Mouse (Mus musculus): ENCODE data around the gene Atg101. TPM values are rescaled to one million over a fixed set of nuclear protein-coding genes. Genes with fewer than 3 reads are reported as not detected.

Atg101 gene
- 59.1 and 64.7 TPM in 2 replicates for polyA plus RNA-seq (2014; fragmentation: Nextera tagmentation; extraction: Ambion mirVana)

- no peaks in the 10 kb centered on the region for H3K27me3 ChIP-seq (ENCODE audit: insufficient read depth, low read length)
- peak within 1 kb of the TSS; percentile 97 for H3K4me3 ChIP-seq (ENCODE audit: low read depth, low read length)
- H3K4me2 ChIP-seq: peak within 1 kb of the TSS; percentile 98
- H3K36me3 ChIP-seq (ENCODE audit: insufficient read depth): peaks cover 30% of the 10 kb centered on the region
- ATAC-seq (ENCODE audit: insufficient read depth) (peak; percentile 94), DNase-seq (peak; percentile 93)
- peak within 1 kb of the TSS; percentile 90 for H3K9ac ChIP-seq
- peaks cover 6% of the 10 kb centered on the region; the same call in 1 of the 2 replicates for H3K4me1 ChIP-seq (ENCODE audit: insufficient read depth)
- H3K9me3 ChIP-seq (ENCODE audit: low read depth, low read length): no peaks in the 10 kb centered on the region
- peak; percentile 97 for TF ChIP-seq CTCF (IDR thresholded peaks at IDR 0.05; ENCODE audit: low read depth)
- peak within 1 kb of the TSS; percentile 82 for H3K27ac ChIP-seq (ENCODE audit: low read depth)
- under 1% methylated on average over 61 of the region's 61 CpGs for WGBS
These were observed at the start of gene Atg101 for GRCm38 (mm10) chr15:101283911-101284750. Gene Atg101 (plus strand): TSS chr15:101284272.

- H3K9ac ChIP-seq: no peak overlapping the region
- peaks cover 6% of the 10 kb centered on the region; the same call in 1 of the 2 replicates for H3K4me1 ChIP-seq (ENCODE audit: insufficient read depth)
These were observed 49.3 kb upstream of the Atg101 start for GRCm38 (mm10) chr15:101234611-101235341.

GRCm38 (mm10) chr15:101235342-101235698, 48.8 kb upstream of the Atg101 start:
- Histone ChIP-seq H3K4me2 (peak overlapping the region; percentile 45), H3K4me1 (ENCODE audit: insufficient read depth) (peaks cover 6% of the 10 kb centered on the region; the same call in 1 of the 2 replicates), H3K4me3 (ENCODE audit: low read depth, low read length) (no peak overlapping the region), H3K27me3 (ENCODE audit: insufficient read depth, low read length) (0 out of 2 replicates have a peak, but pooled peaks cover 3% of the 10 kb centered on the region), H3K36me3 (ENCODE audit: insufficient read depth) (peaks cover 24% of the 10 kb centered on the region), H3K9ac (no peak overlapping the region), H3K9me3 (ENCODE audit: low read depth, low read length) (no peaks in the 10 kb centered on the region), H3K27ac (ENCODE audit: low read depth) (peak overlapping the region; percentile 86)
- DNase-seq (no peak), ATAC-seq (ENCODE audit: insufficient read depth) (no peak)
- no peak for TF ChIP-seq CTCF (IDR thresholded peaks at IDR 0.05; ENCODE audit: low read depth)
- WGBS: 30% methylated on average over 5 of the region's 5 CpGs

More at GRCm38 (mm10) chr15:101234611-101235341, 49.3 kb upstream of the Atg101 start:
- ATAC-seq (ENCODE audit: insufficient read depth) (no peak), DNase-seq (no peak)
- TF ChIP-seq CTCF (IDR thresholded peaks at IDR 0.05; ENCODE audit: low read depth): no peak
- Histone ChIP-seq H3K27ac (ENCODE audit: low read depth) (peak overlapping the region; percentile 86), H3K27me3 (ENCODE audit: insufficient read depth, low read length) (0 out of 2 replicates have a peak, but pooled peaks cover 3% of the 10 kb centered on the region), H3K9me3 (ENCODE audit: low read depth, low read length) (no peaks in the 10 kb centered on the region), H3K4me2 (no peak overlapping the region), H3K36me3 (ENCODE audit: insufficient read depth) (peaks cover 29% of the 10 kb centered on the region), H3K4me3 (ENCODE audit: low read depth, low read length) (no peak overlapping the region)
- 51% methylated on average over 10 of the region's 10 CpGs for WGBS

- Histone ChIP-seq H3K27ac (ENCODE audit: low read depth) (peak overlapping the region; percentile 86), H3K4me1 (ENCODE audit: insufficient read depth) (peaks cover 6% of the 10 kb centered on the region; the same call in 1 of the 2 replicates), H3K36me3 (ENCODE audit: insufficient read depth) (peaks cover 18% of the 10 kb centered on the region), H3K27me3 (ENCODE audit: insufficient read depth, low read length) (0 out of 2 replicates have a peak, but pooled peaks cover 3% of the 10 kb centered on the region), H3K9ac (peak overlapping the region; percentile 23; the same call in 1 of the 2 replicates), H3K4me2 (peak overlapping the region; percentile 45), H3K9me3 (ENCODE audit: low read depth, low read length) (no peaks in the 10 kb centered on the region), H3K4me3 (ENCODE audit: low read depth, low read length) (no peak overlapping the region)
- DNase-seq (peak; percentile 41), ATAC-seq (ENCODE audit: insufficient read depth) (peak; percentile 32)
- no peak for TF ChIP-seq CTCF (IDR thresholded peaks at IDR 0.05; ENCODE audit: low read depth)
- 14% methylated on average over 12 of the region's 12 CpGs for WGBS
These were observed 48.2 kb upstream of the Atg101 start for GRCm38 (mm10) chr15:101235728-101236327.

GRCm38 (mm10) chr15:101236878-101237277, 47.2 kb upstream of the Atg101 start:
- H3K4me1 ChIP-seq (ENCODE audit: insufficient read depth): peaks cover 6% of the 10 kb centered on the region; the same call in 1 of the 2 replicates
- ATAC-seq (ENCODE audit: insufficient read depth): no peak
- no peaks in the 10 kb centered on the region for H3K9me3 ChIP-seq (ENCODE audit: low read depth, low read length)
- no peak overlapping the region for H3K4me3 ChIP-seq (ENCODE audit: low read depth, low read length)
- 0 out of 2 replicates have a peak, but pooled peaks cover 3% of the 10 kb centered on the region for H3K27me3 ChIP-seq (ENCODE audit: insufficient read depth, low read length)
- peak; percentile 86 for TF ChIP-seq CTCF (IDR thresholded peaks at IDR 0.05; ENCODE audit: low read depth)
- no peak overlapping the region for H3K27ac ChIP-seq (ENCODE audit: low read depth)
- no peak overlapping the region for H3K4me2 ChIP-seq
- peaks cover 8% of the 10 kb centered on the region; the same call in 1 of the 2 replicates for H3K36me3 ChIP-seq (ENCODE audit: insufficient read depth)
- WGBS: 13% methylated on average over 3 of the region's 3 CpGs
- no peak overlapping the region for H3K9ac ChIP-seq
- peak; percentile 83 for DNase-seq

GRCm38 (mm10) chr15:101238885-101239511, 45.1 kb upstream of the Atg101 start:
- no peak for ATAC-seq (ENCODE audit: insufficient read depth)
- Histone ChIP-seq H3K27ac (ENCODE audit: low read depth) (no peak overlapping the region), H3K27me3 (ENCODE audit: insufficient read depth, low read length) (0 out of 2 replicates have a peak, but pooled peaks cover 3% of the 10 kb centered on the region), H3K9me3 (ENCODE audit: low read depth, low read length) (no peaks in the 10 kb centered on the region), H3K4me3 (ENCODE audit: low read depth, low read length) (peak overlapping the region; percentile 23), H3K36me3 (ENCODE audit: insufficient read depth) (no peaks in the 10 kb centered on the region), H3K9ac (peak overlapping the region; percentile 28), H3K4me2 (peak overlapping the region; percentile 58), H3K4me1 (ENCODE audit: insufficient read depth) (peaks cover 4% of the 10 kb centered on the region; the same call in 1 of the 2 replicates)
- WGBS: 4% methylated on average over 28 of the region's 28 CpGs
- TF ChIP-seq CTCF (IDR thresholded peaks at IDR 0.05; ENCODE audit: low read depth): peak; percentile 85
- peak; percentile 80 for DNase-seq
